Mouse (Mus musculus) olfactory bulb, adult 2 months (tissue): ENCODE measurements around the gene Zfp825.
"Not testable (repeated sequence)": the region's sequence is repeated elsewhere in the genome, so short reads cannot be mapped to it uniquely, and the experiment has no call there.

Source experiments
- CTCF ChIP-seq: fragments of 200-500 bp; IDR thresholded peaks from 2 replicates; pipeline ENCODE4 v1.5.1; 2012; ENCODE audit warnings: low read depth, mild to moderate bottlenecking, low read length, moderate library complexity; ENCODE audit not compliant: insufficient read depth
- POLR2A ChIP-seq: fragments of 200-500 bp; IDR thresholded peaks from 2 replicates; pipeline ENCODE4 v1.6.1; 2012; ENCODE audit warnings: mild to moderate bottlenecking, low read depth, low read length, moderate library complexity; ENCODE audit not compliant: insufficient read depth

GRCm38 (mm10) chr13:74531251-74531650, 37.5 kb upstream of the Zfp825 start:
- not testable (repeated sequence) for TF ChIP-seq POLR2A, CTCF
